Mouse (Mus musculus) G1E-ER4 (cell line): Measurements from ENCODE around the gene Catsperz. TPM values are rescaled to one million over a fixed set of nuclear protein-coding genes. Genes with fewer than 3 reads are reported as not detected.

ENCODE experiments used
- GATA1 ChIP-seq: IDR thresholded peaks from one replicate; pipeline ENCODE4 v1.8.0; 2012; ENCODE audit warnings: low read length, inconsistent platforms
- polyA plus RNA-seq: library from polyadenylated mRNA; stranded (reverse); fragments of >175 nt; gene quantifications from 2 replicates; pipeline ENCODE4 v1.2.3, GENCODE M21; 2012

The Catsperz gene
- polyA plus RNA-seq, 1 experiment = not detected

- no peak for TF ChIP-seq GATA1
Measured at GRCm38 (mm10) chr19:6907811-6908540, 17.2 kb downstream of the Catsperz start.

GRCm38 (mm10) chr19:6907094-6907493 lies 18.1 kb downstream of the Catsperz start:
- TF ChIP-seq GATA1 = no peak

DNA sequence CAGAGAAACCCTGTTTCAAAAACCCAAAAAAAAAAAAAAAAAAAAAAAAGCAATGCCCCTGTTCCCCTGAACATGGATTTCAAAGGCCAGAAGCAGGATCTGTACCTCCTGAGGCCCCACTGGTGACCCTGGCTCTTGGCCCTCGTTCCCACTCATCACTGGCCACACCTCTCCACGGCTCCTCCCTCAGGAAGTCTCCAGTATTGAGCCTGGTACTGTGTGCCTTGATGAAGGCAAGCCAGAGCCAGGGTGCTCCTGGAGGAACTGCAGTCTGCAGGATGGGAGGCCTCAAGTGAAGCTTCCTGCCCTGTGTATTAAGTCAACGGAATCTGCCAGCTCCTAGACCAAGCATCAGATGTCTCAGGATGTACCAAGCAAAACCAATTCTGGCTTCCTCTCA lies 19.0 kb downstream of the Catsperz start:
- no peak for TF ChIP-seq GATA1

- TF ChIP-seq GATA1 = no peak
Measured at GRCm38 (mm10) chr19:6905498-6906159, 19.6 kb downstream of the Catsperz start.

GRCm38 (mm10) chr19:6904846-6905245 lies 20.3 kb downstream of the Catsperz start:
- no peak for TF ChIP-seq GATA1

GRCm38 (mm10) chr19:6903031-6903430 lies 22.1 kb downstream of the Catsperz start:
- TF ChIP-seq GATA1 = no peak

DNA sequence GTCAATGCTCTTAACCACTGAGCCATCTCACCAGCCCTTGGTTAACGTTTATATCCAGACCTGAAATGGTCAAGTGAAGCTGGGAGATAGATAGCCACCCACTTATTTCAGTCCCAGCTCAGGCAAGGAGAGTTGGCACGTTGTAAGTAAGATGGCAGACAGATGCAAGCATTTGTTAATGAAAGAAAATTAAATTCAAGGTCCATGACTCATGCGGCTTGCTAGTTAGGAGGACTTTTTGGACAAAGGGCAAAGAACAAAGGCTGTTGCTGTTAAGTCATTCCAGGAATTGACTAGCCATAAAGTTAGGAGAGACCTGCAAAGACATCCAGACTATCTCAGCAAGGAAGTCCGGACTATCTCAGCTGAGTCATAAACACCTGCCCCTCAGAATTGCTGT lies 25.5 kb downstream of the Catsperz start:
- TF ChIP-seq GATA1 = no peak

DNA sequence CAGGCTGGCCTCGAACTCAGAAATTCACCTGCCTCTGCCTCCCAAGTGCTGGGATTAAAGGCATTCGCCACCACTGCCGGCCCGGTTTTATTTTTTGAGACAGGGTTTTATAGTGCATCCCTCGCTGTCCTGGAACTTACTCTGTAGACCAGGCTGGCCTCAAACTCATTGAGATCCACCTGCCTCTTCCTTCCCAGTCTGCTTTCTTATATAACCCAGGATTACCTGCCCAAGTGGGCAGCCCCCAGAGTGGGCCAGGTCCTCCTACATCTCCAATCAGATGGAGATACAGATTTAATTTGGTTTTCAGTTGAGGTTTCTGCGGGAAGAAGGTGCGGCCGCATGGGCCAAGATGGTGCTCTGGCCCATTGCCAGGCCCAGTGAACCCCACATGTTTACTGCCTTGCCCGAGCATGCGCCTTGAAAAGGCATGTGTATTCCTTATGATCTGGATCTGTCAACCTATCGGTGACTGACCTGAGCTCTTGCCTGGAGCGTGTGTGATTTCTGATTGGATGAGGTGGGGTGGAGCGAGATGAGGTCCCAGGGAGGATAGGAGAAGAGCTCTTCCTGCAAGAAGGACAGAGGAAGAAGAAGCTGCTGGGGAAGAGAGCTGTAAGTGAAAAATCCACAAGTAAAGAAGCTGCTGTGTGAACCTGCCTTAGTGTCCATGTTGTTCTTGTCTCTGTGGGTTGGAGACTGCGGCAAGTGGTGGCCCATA lies 31.3 kb downstream of the Catsperz start:
- TF ChIP-seq GATA1 = no peak

DNA sequence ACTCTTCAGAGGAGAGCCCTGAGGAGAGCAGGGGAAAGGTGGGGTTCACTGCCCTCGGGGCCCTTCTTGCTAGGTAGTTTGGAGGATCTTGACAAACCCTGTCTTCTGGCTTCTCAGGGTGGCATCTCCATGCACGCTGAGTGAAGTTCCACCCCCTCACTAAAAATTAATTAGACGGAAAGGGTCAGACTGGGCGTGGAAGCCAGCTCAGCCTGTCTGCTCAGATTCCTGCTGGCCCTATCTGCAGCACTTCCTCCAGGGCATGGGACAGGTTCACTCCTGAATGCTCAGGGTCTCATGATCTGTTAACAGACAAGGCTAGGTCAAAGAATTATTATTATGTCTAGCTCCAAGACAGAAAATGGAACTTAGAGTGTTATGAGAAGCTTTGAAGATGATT lies 32.7 kb downstream of the Catsperz start:
- TF ChIP-seq GATA1 = no peak

DNA sequence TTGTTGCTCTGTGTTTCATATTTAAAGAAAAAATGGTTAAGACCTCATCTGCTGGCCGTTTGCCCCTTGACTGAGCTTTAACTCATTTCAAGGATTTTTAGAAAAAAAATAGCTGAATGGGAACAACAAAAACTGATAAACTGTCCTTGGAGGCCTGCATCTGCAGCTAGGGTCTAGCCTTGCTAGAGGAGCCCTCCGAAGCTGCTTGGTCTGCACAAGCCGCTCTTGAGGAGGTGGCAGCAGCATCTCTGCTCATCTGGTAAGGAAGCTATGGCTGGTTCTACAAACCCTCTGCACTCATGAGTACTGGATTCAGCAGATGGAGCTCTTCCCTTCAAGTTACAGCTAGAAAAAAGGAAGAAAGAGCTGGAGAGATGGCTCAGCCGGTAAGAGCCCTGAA lies 47.2 kb downstream of the Catsperz start:
- TF ChIP-seq GATA1 = no peak

GRCm38 (mm10) chr19:6876799-6877198 lies 48.4 kb downstream of the Catsperz start:
- no peak for TF ChIP-seq GATA1

GRCm38 (mm10) chr19:6875834-6876233 lies 49.3 kb downstream of the Catsperz start:
- TF ChIP-seq GATA1 = no peak

GRCm38 (mm10) chr19:6874257-6874656 lies 50.9 kb downstream of the Catsperz start:
- no peak for TF ChIP-seq GATA1

GRCm38 (mm10) chr19:6872701-6873100 lies 52.5 kb downstream of the Catsperz start:
- no peak for TF ChIP-seq GATA1

Other genes with a start within 250 kb of the Catsperz start
- 50.6 and 57.4 TPM in 2 replicates for gene Rps6ka4, start 84.7 kb downstream of the Catsperz start, polyA plus RNA-seq
- gene Ccdc88b, start 67.2 kb downstream of the Catsperz start, polyA plus RNA-seq = 73.0 and 102 TPM in 2 replicates
- 247 and 344 TPM in 2 replicates for gene Trmt112, start 15.7 kb downstream of the Catsperz start, polyA plus RNA-seq
- gene Prdx5, start 15.3 kb downstream of the Catsperz start, polyA plus RNA-seq = 190 and 217 TPM in 2 replicates
- gene Esrra, start 3.6 kb downstream of the Catsperz start, polyA plus RNA-seq = 31.8 and 38.0 TPM in 2 replicates
- 0.05 TPM in 1 of 2 replicates, not detected in the other for gene Kcnk4, start 9.1 kb upstream of the Catsperz start, polyA plus RNA-seq
- 88.9 and 90.9 TPM in 2 replicates for gene Bad, start 16.5 kb upstream of the Catsperz start, polyA plus RNA-seq
- 46.8 and 52.9 TPM in 2 replicates for gene Gpr137, start 17.1 kb upstream of the Catsperz start, polyA plus RNA-seq
- gene Ppp1r14b, start 49.6 kb upstream of the Catsperz start, polyA plus RNA-seq = 628 and 766 TPM in 2 replicates
- gene Plcb3, start 51.1 kb upstream of the Catsperz start, polyA plus RNA-seq = 23.1 and 24.7 TPM in 2 replicates
- gene Fkbp2, start 55.1 kb upstream of the Catsperz start, polyA plus RNA-seq = 182 and 256 TPM in 2 replicates
- 158 and 169 TPM in 2 replicates for gene Vegfb, start 62.3 kb upstream of the Catsperz start, polyA plus RNA-seq
- gene Dnajc4, start 67.2 kb upstream of the Catsperz start, polyA plus RNA-seq = 20.6 and 23.1 TPM in 2 replicates
- 30.5 and 39.5 TPM in 2 replicates for gene Nudt22, start 70.7 kb upstream of the Catsperz start, polyA plus RNA-seq
- 1.0 and 1.7 TPM in 2 replicates for gene Trpt1, start 70.8 kb upstream of the Catsperz start, polyA plus RNA-seq
- 903 and 1,003 TPM in 2 replicates for gene Fermt3, start 94.1 kb upstream of the Catsperz start, polyA plus RNA-seq
- gene Stip1, start 114.6 kb upstream of the Catsperz start, polyA plus RNA-seq = 144 and 252 TPM in 2 replicates
- 13.8 and 18.3 TPM in 2 replicates for gene Macrod1, start 131.4 kb upstream of the Catsperz start, polyA plus RNA-seq
- not detected in 2 replicates for gene Flrt1, start 180.3 kb upstream of the Catsperz start, polyA plus RNA-seq